Mouse (Mus musculus) adrenal gland, adult 10 weeks (tissue): ENCODE data around the gene Gm5136. TPM values are rescaled to one million over a fixed set of nuclear protein-coding genes. Genes with fewer than 3 reads are reported as not detected.

Experiments used
- polyA plus RNA-seq: library from polyadenylated mRNA; stranded (reverse); fragments of 350-450 nt; fragmentation: Illumina TruSeq; extraction: RNeasy Lipid Tissue Mini Kit (QIAGEN cat#74804); gene quantifications from one replicate; pipeline ENCODE4 v1.2.3, GENCODE M21; 2014; ENCODE audit warnings: low read depth, low replicate concordance

Gm5136 gene
- not detected for polyA plus RNA-seq

GRCm38 (mm10) chr10:108699946-108700345, at the start of gene Gm5136:
Gm5136 (minus strand) TSS chr10:108700160.

